Comparison of ENCODE assay signal across 8 mouse cellular contexts in genomic region chr9:54917010-54917677, GRCm38 (mm10). TPM values are rescaled to one million over a fixed set of nuclear protein-coding genes. Genes with fewer than 3 reads are reported as not detected.
DNase-seq lines count a peak whose midpoint lies in the region; ATAC-seq and TF ChIP-seq lines count a peak whose summit lies in the region.

TSS of gene Hykk (plus strand) at chr9:54917283.

- peak; percentile 98 for DNase-seq in embryonic facial prominence, embryonic 14.5 days (ENCODE audit: low spot score)
- peak; percentile 90 to 95 for DNase-seq in heart, adult 18-20 months
- peak; percentile 90 for DNase-seq in kidney, adult 18-20 months
- DNase-seq in limb, embryonic 10.5 days (ENCODE audit: low spot score): peak; percentile 85
- DNase-seq in skeletal muscle tissue, adult 2 months (ENCODE audit: low read depth, low spot score): peak; percentile 93
- DNase-seq in MN1 (ENCODE audit: low spot score): no peak

- H3K4me1 ChIP-seq in bone marrow, adult 2 months (ENCODE audit: control insufficient read depth, insufficient read depth, low read length): no peaks in the 10 kb centered on the region; the same call in 1 of the 2 replicates
- H3K4me1 ChIP-seq in embryonic facial prominence, embryonic 14.5 days (ENCODE audit: control insufficient read depth, insufficient read depth, low read length): peaks cover 6% of the 10 kb centered on the region; the same call in 1 of the 2 replicates
- H3K4me1 ChIP-seq in limb, embryonic 10.5 days: peaks cover 9% of the 10 kb centered on the region
- no peaks in the 10 kb centered on the region for H3K4me1 ChIP-seq in midbrain, embryonic 12.5 days

- no peaks in the 10 kb centered on the region for H3K27me3 ChIP-seq in embryonic facial prominence, embryonic 14.5 days (replicated peaks; ENCODE audit: control insufficient read depth, insufficient read depth, low read length)
- no peaks in the 10 kb centered on the region for H3K27me3 ChIP-seq in limb, embryonic 10.5 days (ENCODE audit: low read depth, poor library complexity, severe bottlenecking)
- no peaks in the 10 kb centered on the region for H3K27me3 ChIP-seq in midbrain, embryonic 12.5 days

- peak within 1 kb of the TSS; percentile 83 for H3K4me2 ChIP-seq in embryonic facial prominence, embryonic 14.5 days (ENCODE audit: low read depth, low read length)
- H3K4me2 ChIP-seq in midbrain, embryonic 12.5 days (replicated peaks): peak within 1 kb of the TSS; percentile 74

- ATAC-seq in embryonic facial prominence, embryonic 14.5 days (ENCODE audit: low read depth): peak; percentile 99
- peak; percentile 99 for ATAC-seq in midbrain, embryonic 12.5 days (ENCODE audit: low FRiP score, low read depth)

- TF ChIP-seq CTCF in bone marrow, adult 2 months (IDR thresholded peaks at IDR 0.05; ENCODE audit: control insufficient read depth, insufficient read depth, low read length): no peak

- H3K27ac ChIP-seq in bone marrow, adult 2 months (ENCODE audit: control insufficient read depth, insufficient read depth, low read depth, low read length, poor library complexity): no peak within 1 kb of the TSS
- peak within 1 kb of the TSS; percentile 68 for H3K27ac ChIP-seq in embryonic facial prominence, embryonic 14.5 days (replicated peaks; ENCODE audit: low read depth, low read length)
- H3K27ac ChIP-seq in limb, embryonic 10.5 days: peak within 1 kb of the TSS; percentile 80
- no peak within 1 kb of the TSS; the same call in 1 of the 2 replicates for H3K27ac ChIP-seq in midbrain, embryonic 12.5 days (replicated peaks)

- peak; percentile 25; the same call in 1 of the 2 replicates for TF ChIP-seq POLR2A in bone marrow, adult 2 months (IDR thresholded peaks at IDR 0.05; ENCODE audit: borderline replicate concordance, control insufficient read depth, low read depth, low read length)

- peak within 1 kb of the TSS; percentile 82 for H3K9ac ChIP-seq in embryonic facial prominence, embryonic 14.5 days (ENCODE audit: low read depth, low read length)
- peak within 1 kb of the TSS; percentile 68 for H3K9ac ChIP-seq in midbrain, embryonic 12.5 days (replicated peaks)

- H3K4me3 ChIP-seq in bone marrow, adult 2 months (replicated peaks; ENCODE audit: control insufficient read depth, low read depth, low read length): peak within 1 kb of the TSS; percentile 58
- peak within 1 kb of the TSS; percentile 75 for H3K4me3 ChIP-seq in embryonic facial prominence, embryonic 14.5 days (ENCODE audit: low read depth, low read length)
- H3K4me3 ChIP-seq in limb, embryonic 10.5 days: peak within 1 kb of the TSS; percentile 73
- H3K4me3 ChIP-seq in midbrain, embryonic 12.5 days: peak within 1 kb of the TSS; percentile 57

- H3K9me3 ChIP-seq in embryonic facial prominence, embryonic 14.5 days (ENCODE audit: control insufficient read depth, low read length): no peaks in the 10 kb centered on the region
- H3K9me3 ChIP-seq in limb, embryonic 10.5 days (replicated peaks): no peaks in the 10 kb centered on the region
- H3K9me3 ChIP-seq in midbrain, embryonic 12.5 days: no peaks in the 10 kb centered on the region

- 3% methylated on average over 34 of the region's 34 CpGs for WGBS in bone marrow, adult 2 months
- under 1% methylated on average over 34 of the region's 34 CpGs for WGBS in embryonic facial prominence, embryonic 14.5 days
- WGBS in limb, embryonic 10.5 days: under 1% methylated on average over 34 of the region's 34 CpGs
- WGBS in midbrain, embryonic 12.5 days: under 1% methylated on average over 33 of the region's 34 CpGs

- H3K36me3 ChIP-seq in embryonic facial prominence, embryonic 14.5 days (ENCODE audit: control insufficient read depth, insufficient read depth, low read length): peaks cover 14% of the 10 kb centered on the region; the same call in 1 of the 2 replicates
- H3K36me3 ChIP-seq in limb, embryonic 10.5 days: peaks cover 7% of the 10 kb centered on the region
- H3K36me3 ChIP-seq in midbrain, embryonic 12.5 days: 0 out of 2 replicates have a peak, but pooled peaks cover 2% of the 10 kb centered on the region

RNA-seq across cellular contexts. Expression of gene Hykk, which starts in this region (rescaled TPM):
- 1.2 TPM in 1 of 2 replicates, not detected in the other for polyA plus RNA-seq in bone marrow, adult 2 months (2011; ENCODE audit: insufficient read depth, insufficient read length, low replicate concordance, missing spikeins)
- polyA plus RNA-seq in embryonic facial prominence, embryonic 14.5 days (2014; fragmentation: Nextera tagmentation; extraction: Ambion mirVana): 4.8 and 5.0 TPM in 2 replicates
- total RNA-seq in heart, adult 18-20 months (2021): 1 to 10 TPM; 1.2 to 1.3 TPM
- 2.9 and 4.8 TPM in 2 replicates for polyA plus RNA-seq in limb, embryonic 10.5 days (2016; fragmentation: Nextera tagmentation; extraction: Ambion mirVana)
- polyA plus RNA-seq in midbrain, embryonic 12.5 days (2016; fragmentation: Nextera tagmentation; extraction: Ambion mirVana): 4.9 and 5.0 TPM in 2 replicates

Comparison
In these comparisons a context has a peak if more than half of its experiments do, and no peak if none do; other contexts are left out.
1. H3K27ac ChIP-seq: peak in embryonic facial prominence, embryonic 14.5 days (single experiment) and limb, embryonic 10.5 days (single experiment); none in bone marrow, adult 2 months (single experiment) and midbrain, embryonic 12.5 days (single experiment).
2. Peak in every context shown above with its lines, with median percentiles within 50 percentile points of each other: H3K4me3 ChIP-seq.